Mouse (Mus musculus) kidney, embryonic 14.5 days (tissue): ENCODE results near the gene Nrarp. TPM values are rescaled to one million over a fixed set of nuclear protein-coding genes. Genes with fewer than 3 reads are reported as not detected.

Experiments
- ATAC-seq: fragments of 200-750 bp; cut with Nextera tagmentation; 2 replicates; pipeline ENCODE4 v1.8.0; 2017; ENCODE audit warnings: moderate number of reproducible peaks, mild to moderate bottlenecking, moderate TSS enrichment, moderate library complexity; ENCODE audit not compliant: low FRiP score, low TSS enrichment
- H3K27ac ChIP-seq: fragments of 300-500 bp; sonication (generic); 2 replicates; pipeline ENCODE4 v1.5.1; 2014; ENCODE audit warnings: low read depth, mild to moderate bottlenecking, low read length, moderate library complexity, mixed read lengths
- H3K27me3 ChIP-seq: fragments of 300-500 bp; sonication (generic); 2 replicates; pipeline ENCODE4 v1.6.1; 2014; ENCODE audit warnings: mild to moderate bottlenecking, low read length; ENCODE audit not compliant: control insufficient read depth, insufficient read depth
- H3K36me3 ChIP-seq: fragments of 300-500 bp; sonication (generic); 2 replicates; pipeline ENCODE4 v1.6.1; 2014; ENCODE audit warnings: low read length, mixed read lengths; ENCODE audit not compliant: control insufficient read depth, insufficient read depth
- H3K4me1 ChIP-seq: fragments of 300-500 bp; sonication (generic); 2 replicates; pipeline ENCODE4 v1.6.1; 2014; ENCODE audit warnings: low read length, mixed read lengths; ENCODE audit not compliant: control insufficient read depth, insufficient read depth
- H3K4me2 ChIP-seq: fragments of 300-500 bp; sonication (generic); replicated peaks from 2 replicates; pipeline ENCODE4 v1.6.1; 2014; ENCODE audit warnings: low read depth, mild to moderate bottlenecking, low read length
- H3K4me3 ChIP-seq: fragments of 300-500 bp; sonication (generic); 2 replicates; pipeline ENCODE4 v1.5.1; 2014; ENCODE audit warnings: mild to moderate bottlenecking, low read length
- H3K9ac ChIP-seq: fragments of 300-500 bp; sonication (generic); 2 replicates; pipeline ENCODE4 v1.6.1; 2014; ENCODE audit warnings: low read depth, mild to moderate bottlenecking, low read length, moderate library complexity
- H3K9me3 ChIP-seq: fragments of 300-500 bp; sonication (generic); 2 replicates; pipeline ENCODE4 v1.6.1; 2016; ENCODE audit warnings: low read length; ENCODE audit not compliant: control insufficient read depth
- WGBS: fragments of 180-500 bp; shearing (Covaris S2); extraction: QIAGEN DNeasy Blood & Tissue Kit; methylation state at CpG from one replicate; pipeline ENCODE4 v1.1.7; 2014; 5-methylcytosine and 5-hydroxymethylcytosine counted together
- polyA plus RNA-seq: library from polyadenylated mRNA; unstranded; fragments of >200 nt; fragmentation: Nextera tagmentation; extraction: Ambion mirVana; gene quantifications from 2 replicates; pipeline ENCODE4 v1.2.1, GENCODE M21; 2014

Nrarp gene
- polyA plus RNA-seq, 1 experiment from 2014 or later = 21.0 TPM

DNA sequence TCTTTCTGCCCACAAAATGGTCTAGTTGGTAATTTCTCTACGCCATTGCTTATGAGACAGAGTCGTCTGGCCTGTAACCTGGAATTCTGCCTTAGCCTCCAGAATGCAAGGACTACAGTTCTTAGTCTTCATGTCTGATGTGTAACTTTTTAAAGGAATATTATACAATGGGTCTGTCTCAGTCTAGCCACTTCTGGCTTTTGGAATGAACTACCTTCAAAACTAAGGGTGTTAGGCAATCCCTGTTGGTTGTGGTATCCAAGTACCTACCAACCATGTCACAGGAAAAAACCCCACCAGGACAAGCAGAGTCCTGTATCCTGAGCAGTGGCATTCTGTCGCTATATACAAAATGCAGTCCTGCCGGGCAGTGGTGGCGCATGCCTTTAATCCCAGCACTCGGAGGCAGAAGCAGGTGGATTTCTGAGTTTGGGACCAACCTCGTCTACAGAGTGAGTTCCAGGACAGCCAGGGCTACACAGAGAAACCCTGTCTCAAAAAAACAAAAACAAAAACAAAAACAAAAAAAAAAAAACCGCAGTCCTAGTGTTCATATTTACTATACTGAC, 45.3 kb downstream of the Nrarp start:
- Histone ChIP-seq H3K4me3 (peak overlapping the region; percentile 86; the same call in 1 of the 2 replicates), H3K9ac (peak overlapping the region; percentile 70; the same call in 1 of the 2 replicates), H3K27ac (peak overlapping the region; percentile 97), H3K27me3 (no peaks in the 10 kb centered on the region), H3K36me3 (peaks cover 11% of the 10 kb centered on the region; the same call in 1 of the 2 replicates), H3K9me3 (no peaks in the 10 kb centered on the region), H3K4me1 (peaks cover 18% of the 10 kb centered on the region), H3K4me2 (peak overlapping the region; percentile 52; the same call in 1 of the 2 replicates)
- 79% methylated on average over 8 of the region's 8 CpGs for WGBS
- ATAC-seq = no peak

DNA sequence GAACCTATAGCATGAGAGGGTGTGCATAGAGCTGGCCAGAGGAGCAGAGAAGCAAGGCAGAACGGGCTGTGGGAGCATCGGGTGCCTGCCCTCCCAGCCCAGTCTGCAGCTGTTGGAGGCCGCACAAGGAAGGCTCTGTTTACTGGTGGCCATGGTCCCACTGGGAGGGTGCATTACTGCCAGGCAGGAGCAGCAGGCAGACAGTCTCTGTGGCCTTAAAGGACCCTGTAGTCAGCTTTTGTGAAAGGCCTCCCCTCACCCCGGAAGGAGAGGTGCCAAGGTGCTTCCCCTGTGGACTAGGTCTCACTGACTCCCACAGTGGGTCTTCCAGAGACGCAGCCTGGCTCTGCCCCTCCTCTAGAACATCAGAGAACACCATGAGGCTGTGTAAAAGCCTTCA, 46.3 kb downstream of the Nrarp start:
- no peak overlapping the region for H3K4me2 ChIP-seq
- WGBS = 86% methylated on average over 5 of the region's 5 CpGs
- H3K4me1 ChIP-seq = peaks cover 18% of the 10 kb centered on the region
- no peaks in the 10 kb centered on the region for H3K9me3 ChIP-seq
- no peak overlapping the region for H3K9ac ChIP-seq
- H3K27ac ChIP-seq = no peak overlapping the region
- peaks cover 4% of the 10 kb centered on the region; the same call in 1 of the 2 replicates for H3K36me3 ChIP-seq
- H3K27me3 ChIP-seq = no peaks in the 10 kb centered on the region
- ATAC-seq = no peak
- H3K4me3 ChIP-seq = no peak overlapping the region

DNA sequence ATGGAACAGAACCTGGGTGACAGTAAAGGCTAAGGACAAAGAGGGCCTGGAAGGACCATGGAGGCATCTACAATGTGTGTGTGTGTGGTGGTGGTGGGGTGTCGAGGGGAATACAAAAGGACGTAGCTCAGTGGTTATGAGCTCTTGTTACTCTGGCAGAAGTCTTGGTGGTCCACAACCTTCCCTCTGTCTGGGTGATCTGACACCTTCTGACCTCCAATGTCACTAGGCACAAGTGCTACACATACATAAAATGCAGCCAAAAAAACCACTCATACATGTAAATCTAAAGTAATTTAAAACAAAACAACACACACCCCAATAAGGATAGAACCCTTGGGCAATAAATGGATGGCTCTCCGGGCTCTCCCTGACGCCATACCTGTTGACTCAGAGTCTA, 46.8 kb downstream of the Nrarp start:
- no peak overlapping the region for H3K9ac ChIP-seq
- 88% methylated on average over 4 of the region's 4 CpGs for WGBS
- no peak for ATAC-seq
- no peaks in the 10 kb centered on the region for H3K9me3 ChIP-seq
- no peak overlapping the region for H3K4me2 ChIP-seq
- 0 out of 2 replicates have a peak, but pooled peaks cover 3% of the 10 kb centered on the region for H3K36me3 ChIP-seq
- H3K4me1 ChIP-seq = peaks cover 18% of the 10 kb centered on the region
- H3K4me3 ChIP-seq = no peak overlapping the region
- no peaks in the 10 kb centered on the region for H3K27me3 ChIP-seq
- no peak overlapping the region for H3K27ac ChIP-seq

DNA sequence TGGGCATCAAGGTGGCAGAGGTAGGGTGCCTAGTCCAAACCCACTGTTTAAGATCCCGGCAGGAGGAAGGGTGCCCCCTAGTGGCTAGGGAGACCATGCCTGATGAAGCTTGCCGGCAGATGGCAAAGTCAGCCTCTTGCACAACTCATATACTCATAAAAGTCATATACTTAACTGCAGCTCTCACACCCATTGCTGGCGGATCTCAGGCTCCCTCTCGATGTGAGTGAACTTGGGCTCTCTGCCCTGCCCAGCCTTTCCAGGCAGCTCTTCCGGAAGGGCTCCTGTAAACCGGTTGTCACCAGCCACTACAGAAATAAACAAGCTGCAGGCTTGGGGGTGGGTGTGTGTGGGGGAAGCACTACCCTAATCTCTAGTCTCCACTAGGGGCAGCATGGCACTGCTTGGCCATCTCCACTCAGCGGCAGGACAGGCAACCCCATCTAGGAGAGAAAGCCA, 47.9 kb downstream of the Nrarp start:
- WGBS = 1% methylated on average over 7 of the region's 7 CpGs
- Histone ChIP-seq H3K9ac (no peak overlapping the region), H3K4me1 (peaks cover 15% of the 10 kb centered on the region), H3K27ac (peak overlapping the region; percentile 57), H3K4me2 (peak overlapping the region; percentile 31), H3K27me3 (no peaks in the 10 kb centered on the region), H3K4me3 (peak overlapping the region; percentile 16), H3K9me3 (no peaks in the 10 kb centered on the region), H3K36me3 (no peaks in the 10 kb centered on the region)
- peak; percentile 18; the same call in 1 of the 2 replicates for ATAC-seq

DNA sequence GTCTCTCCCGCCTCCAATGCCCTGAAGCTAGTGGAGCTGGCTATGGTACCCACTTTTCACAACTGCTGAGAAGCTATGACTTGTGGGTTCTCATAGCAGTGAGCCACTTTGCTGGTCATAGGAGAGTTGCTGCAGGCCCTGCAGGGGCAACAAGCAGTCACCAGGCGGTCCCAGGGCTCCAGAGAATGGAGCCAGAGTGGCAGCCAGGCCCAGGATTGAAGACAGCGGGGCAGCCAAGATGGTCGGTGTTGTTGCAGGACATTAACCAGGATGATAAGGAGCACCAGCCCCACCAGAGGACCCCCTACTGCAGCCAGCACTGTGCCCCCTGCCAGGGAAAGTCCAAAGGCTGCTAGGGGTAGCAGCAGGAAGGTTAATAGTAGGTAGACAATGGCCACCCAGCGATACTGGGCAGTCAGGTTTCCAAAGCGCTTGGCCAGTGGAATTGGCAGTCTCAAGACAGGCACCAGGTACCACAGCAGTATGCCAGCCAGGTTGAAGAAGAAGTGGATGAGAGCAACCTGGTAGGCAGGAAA, 48.5 kb downstream of the Nrarp start:
- ATAC-seq = no peak
- H3K4me2 ChIP-seq = no peak overlapping the region
- no peak overlapping the region for H3K9ac ChIP-seq
- no peak overlapping the region for H3K27ac ChIP-seq
- peaks cover 12% of the 10 kb centered on the region; the same call in 1 of the 2 replicates for H3K4me1 ChIP-seq
- no peaks in the 10 kb centered on the region for H3K9me3 ChIP-seq
- no peaks in the 10 kb centered on the region for H3K27me3 ChIP-seq
- 68% methylated on average over 6 of the region's 6 CpGs for WGBS
- no peak overlapping the region for H3K4me3 ChIP-seq
- no peaks in the 10 kb centered on the region for H3K36me3 ChIP-seq

DNA sequence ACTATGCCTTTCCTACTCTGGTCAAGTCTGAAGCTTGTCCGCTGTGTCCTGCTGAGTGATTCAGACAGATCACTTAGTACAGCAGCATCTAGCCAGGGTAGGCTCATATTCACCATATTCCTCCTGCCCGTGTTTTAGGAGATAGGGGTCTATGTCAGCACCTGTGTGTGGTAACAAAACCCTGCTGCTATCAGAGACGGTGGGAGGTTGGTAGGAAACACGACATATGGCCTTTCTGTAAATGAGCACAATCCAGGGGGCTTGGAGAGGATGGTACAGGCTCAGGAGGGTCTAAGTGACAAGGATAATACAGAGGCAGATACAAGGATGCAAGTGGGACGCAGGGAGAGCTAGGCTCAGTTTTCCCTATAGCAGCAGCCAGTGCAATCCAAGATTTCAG, 49.0 kb downstream of the Nrarp start:
- 78% methylated on average over 5 of the region's 5 CpGs for WGBS
- no peak overlapping the region for H3K27ac ChIP-seq

DNA sequence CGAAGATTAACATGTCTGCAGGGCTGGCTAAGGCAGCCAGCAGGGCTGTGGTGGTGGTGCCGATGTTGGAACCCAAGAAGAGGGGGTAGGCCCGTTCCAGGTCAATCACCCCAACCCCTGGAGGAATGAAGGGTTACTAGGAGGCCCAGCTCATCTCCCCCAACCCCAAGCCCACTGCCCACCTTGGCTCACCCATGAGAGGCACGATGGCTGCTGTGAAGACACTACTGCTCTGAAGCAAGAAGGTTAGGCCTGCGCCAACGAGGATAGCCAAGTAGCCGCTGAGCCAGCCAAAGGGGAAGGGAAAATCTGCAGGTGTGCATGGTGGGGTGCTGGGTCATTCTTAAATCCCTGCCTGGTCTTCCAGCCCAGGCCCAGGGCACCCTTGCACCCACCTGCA, 50.0 kb downstream of the Nrarp start:
- Histone ChIP-seq H3K9ac (no peak overlapping the region), H3K4me1 (peaks cover 9% of the 10 kb centered on the region; the same call in 1 of the 2 replicates), H3K27ac (no peak overlapping the region), H3K4me3 (no peak overlapping the region), H3K27me3 (no peaks in the 10 kb centered on the region), H3K36me3 (no peaks in the 10 kb centered on the region), H3K4me2 (no peak overlapping the region), H3K9me3 (no peaks in the 10 kb centered on the region)
- no peak for ATAC-seq
- 86% methylated on average over 7 of the region's 7 CpGs for WGBS

More for the DNA sequence above, 49.0 kb downstream of the Nrarp start:
- no peak for ATAC-seq
- Histone ChIP-seq H3K4me3 (no peak overlapping the region), H3K9me3 (no peaks in the 10 kb centered on the region), H3K4me2 (no peak overlapping the region), H3K27me3 (no peaks in the 10 kb centered on the region), H3K9ac (no peak overlapping the region), H3K36me3 (no peaks in the 10 kb centered on the region), H3K4me1 (peaks cover 12% of the 10 kb centered on the region; the same call in 1 of the 2 replicates)

DNA sequence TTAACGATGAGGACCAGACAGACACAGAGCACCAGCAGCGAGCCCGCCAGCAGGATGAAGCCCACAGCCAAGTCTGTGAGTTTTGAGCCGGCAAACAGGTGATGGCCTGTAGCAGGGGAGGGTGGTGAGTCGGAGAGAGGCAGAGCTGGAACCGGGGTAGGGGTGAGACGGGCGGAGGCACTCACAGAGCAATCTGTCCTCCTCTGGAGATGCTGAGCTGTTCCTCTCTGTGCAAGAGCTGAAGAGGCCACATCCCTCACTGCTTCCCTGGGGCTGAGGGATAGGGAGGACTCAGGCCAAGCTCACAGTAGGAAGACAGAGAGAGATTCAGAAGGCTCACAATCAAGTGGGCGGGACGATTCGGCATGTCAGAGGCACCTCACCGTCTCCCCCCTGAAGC, 50.5 kb downstream of the Nrarp start:
- H3K27me3 ChIP-seq = no peaks in the 10 kb centered on the region
- H3K9ac ChIP-seq = no peak overlapping the region
- H3K9me3 ChIP-seq = no peaks in the 10 kb centered on the region
- no peak overlapping the region for H3K4me2 ChIP-seq
- H3K36me3 ChIP-seq = no peaks in the 10 kb centered on the region
- no peak for ATAC-seq
- H3K27ac ChIP-seq = no peak overlapping the region
- H3K4me1 ChIP-seq = peaks cover 5% of the 10 kb centered on the region; the same call in 1 of the 2 replicates
- H3K4me3 ChIP-seq = no peak overlapping the region
- WGBS = 57% methylated on average over 12 of the region's 12 CpGs
